Mouse (Mus musculus) stomach, embryonic 14.5 days (tissue): ENCODE data around the gene Gpx3. TPM values are rescaled to one million over a fixed set of nuclear protein-coding genes. Genes with fewer than 3 reads are reported as not detected.
"Not testable (repeated sequence)": the region's sequence is repeated elsewhere in the genome, so short reads cannot be mapped to it uniquely, and the experiment has no call there.

Experiments used
- ATAC-seq: fragments of 200-750 bp; cut with Nextera tagmentation; 2 replicates; pipeline ENCODE4 v1.8.0; 2017; ENCODE audit warnings: low read depth, moderate TSS enrichment; ENCODE audit not compliant: insufficient number of reproducible peaks, insufficient read depth, low FRiP score
- H3K27ac ChIP-seq: fragments of 300-500 bp; sonication (generic); 2 replicates; pipeline ENCODE4 v1.5.1; 2014; ENCODE audit warnings: mild to moderate bottlenecking, low read length, moderate library complexity, mixed read lengths
- H3K27me3 ChIP-seq: fragments of 300-500 bp; sonication (generic); 2 replicates; pipeline ENCODE4 v1.6.1; 2014; ENCODE audit warnings: low read length, control low read depth, mixed read lengths; ENCODE audit not compliant: control insufficient read depth, insufficient read depth
- H3K36me3 ChIP-seq: fragments of 300-500 bp; sonication (generic); 2 replicates; pipeline ENCODE4 v1.6.1; 2014; ENCODE audit warnings: mild to moderate bottlenecking, control low read depth, low read length, moderate library complexity, mixed read lengths; ENCODE audit not compliant: control insufficient read depth, insufficient read depth
- H3K4me1 ChIP-seq: fragments of 300-500 bp; sonication (generic); 2 replicates; pipeline ENCODE4 v1.6.1; 2014; ENCODE audit warnings: low read length, control low read depth, mixed read lengths; ENCODE audit not compliant: control insufficient read depth, insufficient read depth
- H3K4me2 ChIP-seq: fragments of 300-500 bp; sonication (generic); replicated peaks from 2 replicates; pipeline ENCODE4 v1.6.1; 2014; ENCODE audit warnings: low read depth, low read length, control low read depth
- H3K4me3 ChIP-seq: fragments of 300-500 bp; sonication (generic); 2 replicates; pipeline ENCODE4 v1.5.1; 2014; ENCODE audit warnings: low read depth, low read length, control low read depth
- H3K9ac ChIP-seq: fragments of 300-500 bp; sonication (generic); replicated peaks from 2 replicates; pipeline ENCODE4 v1.6.1; 2014; ENCODE audit warnings: low read depth, mild to moderate bottlenecking, control low read depth, low read length, moderate library complexity, mixed read lengths
- H3K9me3 ChIP-seq: fragments of 300-500 bp; sonication (generic); 2 replicates; pipeline ENCODE4 v1.6.1; 2016; ENCODE audit warnings: low read depth, low read length, control low read depth; ENCODE audit not compliant: control insufficient read depth
- WGBS: fragments of 180-500 bp; shearing (Covaris S2); extraction: QIAGEN DNeasy Blood & Tissue Kit; methylation state at CpG from one replicate; pipeline ENCODE4 v1.1.7; 2014; 5-methylcytosine and 5-hydroxymethylcytosine counted together
- polyA plus RNA-seq: library from polyadenylated mRNA; unstranded; fragments of >200 nt; fragmentation: Nextera tagmentation; extraction: Ambion mirVana; gene quantifications from 2 replicates; pipeline ENCODE4 v1.2.1, GENCODE M21; 2014

The Gpx3 gene
- polyA plus RNA-seq, 1 experiment from 2014 or later, result 202 TPM

- Histone ChIP-seq H3K4me1 (no peaks in the 10 kb centered on the region), H3K4me3 (no peak overlapping the region), H3K27ac (no peak overlapping the region), H3K9ac (no peak overlapping the region), H3K9me3 (no peaks in the 10 kb centered on the region), H3K36me3 (no peaks in the 10 kb centered on the region), H3K27me3 (no peaks in the 10 kb centered on the region), H3K4me2 (no peak overlapping the region)
- ATAC-seq, result no peak
- WGBS, result 62% methylated on average over 6 of the region's 6 CpGs
Observed at GRCm38 (mm10) chr11:54887927-54888326, 14.3 kb upstream of the Gpx3 start.

GRCm38 (mm10) chr11:54891341-54891740, 10.9 kb upstream of the Gpx3 start:
- no peak overlapping the region for H3K4me3 ChIP-seq
- H3K9ac ChIP-seq, result no peak overlapping the region
- WGBS, result 92% methylated on average over 5 of the region's 5 CpGs
- no peak overlapping the region for H3K4me2 ChIP-seq
- H3K36me3 ChIP-seq, result no peaks in the 10 kb centered on the region
- ATAC-seq, result no peak
- no peaks in the 10 kb centered on the region for H3K27me3 ChIP-seq
- H3K27ac ChIP-seq, result no peak overlapping the region
- no peaks in the 10 kb centered on the region for H3K4me1 ChIP-seq
- no peaks in the 10 kb centered on the region for H3K9me3 ChIP-seq

- no peaks in the 10 kb centered on the region for H3K4me1 ChIP-seq
- no peaks in the 10 kb centered on the region for H3K36me3 ChIP-seq
- H3K9me3 ChIP-seq, result no peaks in the 10 kb centered on the region
- ATAC-seq, result no peak
- H3K27ac ChIP-seq, result no peak overlapping the region
- H3K4me3 ChIP-seq, result no peak overlapping the region
- no peak overlapping the region for H3K9ac ChIP-seq
- WGBS, result 44% methylated on average over 7 of the region's 7 CpGs
- no peak overlapping the region for H3K4me2 ChIP-seq
- H3K27me3 ChIP-seq, result no peaks in the 10 kb centered on the region
Observed at GRCm38 (mm10) chr11:54892091-54892490, 10.2 kb upstream of the Gpx3 start.

- ATAC-seq, result no peak
- Histone ChIP-seq H3K27ac (no peak overlapping the region), H3K36me3 (no peaks in the 10 kb centered on the region), H3K27me3 (no peaks in the 10 kb centered on the region), H3K9ac (no peak overlapping the region), H3K4me3 (no peak overlapping the region), H3K9me3 (no peaks in the 10 kb centered on the region), H3K4me2 (no peak overlapping the region), H3K4me1 (no peaks in the 10 kb centered on the region)
- 61% methylated on average over 9 of the region's 9 CpGs for WGBS
Observed at GRCm38 (mm10) chr11:54894589-54894988, 7.7 kb upstream of the Gpx3 start.

- WGBS, result 88% methylated on average over 3 of the region's 3 CpGs
Observed at GRCm38 (mm10) chr11:54896646-54897045, 5.6 kb upstream of the Gpx3 start.

GRCm38 (mm10) chr11:54897470-54897869, 4.8 kb upstream of the Gpx3 start:
- Histone ChIP-seq H3K4me3 (no peak overlapping the region), H3K27me3 (no peaks in the 10 kb centered on the region), H3K4me2 (no peak overlapping the region), H3K4me1 (no peaks in the 10 kb centered on the region), H3K9me3 (no peaks in the 10 kb centered on the region), H3K9ac (no peak overlapping the region), H3K36me3 (no peaks in the 10 kb centered on the region), H3K27ac (no peak overlapping the region)
- no peak for ATAC-seq
- 52% methylated on average over 5 of the region's 5 CpGs for WGBS

More at GRCm38 (mm10) chr11:54896646-54897045, 5.6 kb upstream of the Gpx3 start:
- H3K27ac ChIP-seq, ATAC-seq, H3K36me3 ChIP-seq, H3K4me3 ChIP-seq, H3K9ac ChIP-seq, H3K27me3 ChIP-seq, H3K9me3 ChIP-seq, H3K4me2 ChIP-seq, H3K4me1 ChIP-seq: not testable (repeated sequence)

- H3K36me3 ChIP-seq, result no peaks in the 10 kb centered on the region
- H3K27me3 ChIP-seq, result no peaks in the 10 kb centered on the region
- H3K4me1 ChIP-seq, result peaks cover 11% of the 10 kb centered on the region; the same call in 1 of the 2 replicates
- H3K9me3 ChIP-seq, result no peaks in the 10 kb centered on the region
- no peak overlapping the region for H3K27ac ChIP-seq
- no peak overlapping the region for H3K9ac ChIP-seq
- no peak overlapping the region for H3K4me2 ChIP-seq
- ATAC-seq, result no peak
- 53% methylated on average over 4 of the region's 4 CpGs for WGBS
- H3K4me3 ChIP-seq, result no peak overlapping the region
Observed at GRCm38 (mm10) chr11:54899657-54900056, 2.6 kb upstream of the Gpx3 start.

- Histone ChIP-seq H3K4me2 (peak overlapping the region; percentile 73), H3K9me3 (no peaks in the 10 kb centered on the region), H3K27me3 (no peaks in the 10 kb centered on the region), H3K36me3 (no peaks in the 10 kb centered on the region), H3K9ac (no peak overlapping the region), H3K27ac (0 out of 2 replicates have a peak overlapping the region, but pooled peaks have one; percentile 27), H3K4me1 (peaks cover 11% of the 10 kb centered on the region; the same call in 1 of the 2 replicates), H3K4me3 (peak overlapping the region; percentile 48)
- no peak for ATAC-seq
- WGBS, result 63% methylated on average over 5 of the region's 5 CpGs
Observed at GRCm38 (mm10) chr11:54903339-54903738, 1.1 kb downstream of the Gpx3 start.
